Mouse (Mus musculus) mouse trophoblast stem cell (cell line): Measurements from ENCODE around the gene Plet1.

ENCODE experiments used
- in situ Hi-C, 2 experiments: fragments of 300-500 bp; cut with MseI, MboI; formaldehyde crosslinking; loops; 2 replicates in 1 of 2; 3 replicates in 1 of 2; pipeline ENCODE4 v1.15.1; 2025

Plet1 gene

DNA sequence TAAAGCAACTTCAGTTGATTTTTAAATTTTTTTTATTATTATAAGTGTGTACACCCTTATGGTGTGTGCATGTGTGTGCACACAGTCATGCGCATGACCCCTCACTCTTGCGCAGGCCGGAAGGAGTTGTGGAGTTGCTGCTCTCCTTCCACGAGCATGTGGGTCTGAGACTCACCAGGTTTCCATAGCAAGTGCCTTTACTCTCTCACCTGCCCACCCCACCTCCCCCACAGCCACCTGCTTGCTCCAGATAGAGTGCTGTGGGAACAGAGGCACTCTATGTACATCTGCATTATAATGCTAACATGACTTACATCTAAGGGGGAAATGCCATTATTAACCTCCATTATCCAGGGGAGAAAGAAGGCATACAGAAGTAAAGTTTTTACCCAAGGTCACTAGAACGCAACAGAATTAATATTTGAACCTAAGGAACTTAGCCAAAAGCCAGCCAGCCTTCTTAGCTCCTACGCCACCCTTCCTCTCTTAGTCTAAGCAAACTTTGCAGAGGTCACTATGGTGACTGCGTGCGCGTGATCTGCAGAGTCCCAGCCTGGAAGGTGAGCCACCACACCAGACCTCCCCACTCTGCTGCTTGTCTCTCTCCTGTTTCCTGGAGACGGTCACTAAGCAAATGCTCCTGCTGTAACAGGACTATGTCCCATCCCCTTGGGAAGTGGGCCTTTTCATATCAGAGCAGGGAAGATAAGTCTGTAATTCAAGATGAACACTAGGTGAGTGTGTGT lies 1.3 kb downstream of the Plet1 start:
- in situ Hi-C loops = no loop called here

DNA sequence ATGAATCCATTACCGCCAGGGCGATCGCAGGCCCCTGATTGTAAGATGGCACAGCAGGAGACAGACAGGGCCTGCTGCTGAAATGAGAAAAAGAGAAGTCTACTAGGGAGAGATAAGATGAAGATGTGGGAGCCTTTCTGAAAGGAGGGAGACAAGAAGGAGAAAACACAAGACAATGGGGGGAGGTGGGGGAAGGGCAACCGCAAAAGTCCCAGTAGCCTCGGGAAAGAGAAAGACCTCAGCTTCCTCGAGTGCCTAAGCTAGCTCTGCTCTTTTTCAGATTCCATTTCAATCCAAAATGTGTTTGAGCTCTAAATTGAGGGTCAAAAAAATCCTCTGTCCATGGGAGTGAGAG lies 1.8 kb downstream of the Plet1 start:
- in situ Hi-C loops = no loop called here

DNA sequence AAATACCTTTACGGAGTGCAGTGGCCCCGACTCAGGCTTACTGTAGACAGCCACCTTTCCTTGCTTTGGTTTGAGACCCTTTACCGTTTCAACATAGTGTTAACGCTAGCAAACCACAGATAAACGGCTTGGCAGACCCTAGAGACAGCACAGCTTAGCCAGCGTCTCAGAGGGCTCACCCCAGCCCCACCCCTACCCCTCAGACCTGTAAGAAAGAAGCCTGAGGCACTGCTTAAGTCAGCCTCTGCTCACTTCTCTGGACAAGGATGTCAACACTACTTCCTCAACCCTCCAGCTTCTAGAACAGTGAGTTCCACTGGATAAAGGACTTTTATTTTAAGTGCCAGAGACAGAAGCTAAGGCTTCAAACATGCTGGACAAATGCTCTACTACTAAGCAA lies 2.2 kb downstream of the Plet1 start:
- in situ Hi-C loops = no loop called here

DNA sequence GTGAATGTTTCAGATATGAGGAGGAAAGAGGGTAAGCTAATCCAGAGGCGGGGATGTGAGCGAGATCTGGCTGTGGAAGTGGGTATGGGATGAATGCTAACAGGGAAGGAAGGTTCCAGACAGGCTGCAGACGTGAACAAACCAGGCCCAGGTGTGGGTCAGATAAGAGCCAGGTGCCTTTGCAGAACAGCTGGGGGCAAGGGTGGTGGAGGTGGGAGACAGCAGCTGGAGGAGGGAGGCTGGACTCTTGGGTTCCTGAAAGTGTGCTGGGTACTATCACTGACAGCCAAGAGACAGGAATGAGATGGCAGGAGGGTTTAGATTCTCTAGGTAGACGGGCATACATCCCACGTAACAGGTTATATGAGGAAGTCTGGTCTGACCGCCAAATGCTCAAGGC lies 2.8 kb downstream of the Plet1 start:
- in situ Hi-C loops = no loop called here

DNA sequence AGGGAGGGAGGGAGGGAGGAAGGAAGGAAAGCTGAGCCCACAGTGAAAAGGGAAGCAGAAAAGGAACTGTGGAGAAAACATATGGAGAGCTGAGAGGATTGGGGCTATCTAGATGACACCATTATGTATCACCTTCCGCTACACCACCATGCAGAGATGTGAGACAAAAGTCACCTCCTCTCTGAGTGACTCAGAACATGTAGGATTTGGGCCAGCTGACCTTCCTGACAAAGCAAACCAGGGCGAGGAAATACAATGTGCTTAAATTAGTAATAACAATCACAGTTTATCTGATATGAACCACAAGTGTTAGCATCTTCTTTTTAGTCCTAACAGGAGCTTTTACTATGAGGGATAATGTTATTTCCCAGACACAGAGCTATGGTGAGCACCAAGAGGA lies 3.2 kb downstream of the Plet1 start:
- in situ Hi-C loops = no loop called here

DNA sequence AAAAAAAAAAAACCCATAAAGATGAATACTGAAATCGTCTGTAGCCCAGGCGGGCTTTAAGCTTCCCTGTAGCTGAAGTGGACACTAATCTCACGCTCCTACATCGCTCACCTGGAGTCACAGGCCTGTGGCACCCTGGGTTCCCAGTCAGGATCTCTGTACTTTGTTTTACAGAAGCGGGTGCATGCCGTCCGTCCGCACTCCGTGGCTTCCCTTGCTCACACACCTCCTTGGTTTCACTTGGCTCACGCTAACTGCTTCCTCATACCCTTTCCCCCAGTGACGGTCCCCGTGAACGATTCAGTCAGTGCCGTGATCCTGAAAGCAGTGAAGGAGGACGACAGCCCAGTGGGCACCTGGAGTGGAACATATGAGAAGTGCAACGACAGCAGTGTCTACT lies 4.5 kb downstream of the Plet1 start:
- in situ Hi-C loops = no loop called here

DNA sequence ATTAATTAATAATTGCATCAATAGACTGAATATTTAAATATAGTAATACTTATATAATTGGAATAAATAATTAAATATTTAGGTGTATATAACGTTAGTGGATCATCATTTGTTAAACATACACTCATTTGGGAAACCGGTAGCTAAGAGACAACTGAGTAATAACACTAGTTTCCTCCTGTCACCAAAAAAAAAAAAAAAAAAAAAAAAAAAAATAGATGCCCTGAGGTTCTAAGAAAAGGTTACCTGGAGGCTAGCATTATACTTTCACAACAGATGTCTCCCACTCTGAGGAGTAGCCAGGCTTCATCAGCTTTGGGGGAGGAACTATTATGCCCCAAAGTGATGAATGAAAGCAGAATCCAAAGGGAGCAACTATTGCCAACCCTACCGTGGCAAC lies 5.5 kb downstream of the Plet1 start:
- in situ Hi-C loops = no loop called here

DNA sequence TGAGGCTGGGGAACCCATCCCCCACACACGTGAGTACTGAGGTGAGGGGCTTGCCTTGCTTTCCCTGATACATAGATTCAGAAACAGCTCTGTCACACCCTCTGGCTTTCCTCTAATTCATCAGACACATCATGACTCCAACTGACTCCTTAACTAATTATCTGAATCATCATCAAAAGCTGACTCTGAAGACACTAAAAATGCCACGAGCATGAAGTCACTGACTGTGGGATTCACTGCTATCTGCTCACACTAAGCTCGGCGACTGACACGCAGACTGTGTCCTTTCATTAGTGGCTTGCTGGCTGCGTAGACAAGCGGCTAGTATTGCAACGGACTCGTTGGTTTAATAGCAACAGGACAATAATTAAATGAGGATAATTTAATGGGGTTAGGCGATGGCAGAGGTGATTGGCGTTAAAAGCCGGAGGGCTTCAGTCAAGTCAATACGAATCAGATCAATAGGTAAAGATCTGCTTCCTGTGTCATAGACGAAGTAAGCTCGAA lies 6.2 kb downstream of the Plet1 start:
- in situ Hi-C loops = no loop called here

DNA sequence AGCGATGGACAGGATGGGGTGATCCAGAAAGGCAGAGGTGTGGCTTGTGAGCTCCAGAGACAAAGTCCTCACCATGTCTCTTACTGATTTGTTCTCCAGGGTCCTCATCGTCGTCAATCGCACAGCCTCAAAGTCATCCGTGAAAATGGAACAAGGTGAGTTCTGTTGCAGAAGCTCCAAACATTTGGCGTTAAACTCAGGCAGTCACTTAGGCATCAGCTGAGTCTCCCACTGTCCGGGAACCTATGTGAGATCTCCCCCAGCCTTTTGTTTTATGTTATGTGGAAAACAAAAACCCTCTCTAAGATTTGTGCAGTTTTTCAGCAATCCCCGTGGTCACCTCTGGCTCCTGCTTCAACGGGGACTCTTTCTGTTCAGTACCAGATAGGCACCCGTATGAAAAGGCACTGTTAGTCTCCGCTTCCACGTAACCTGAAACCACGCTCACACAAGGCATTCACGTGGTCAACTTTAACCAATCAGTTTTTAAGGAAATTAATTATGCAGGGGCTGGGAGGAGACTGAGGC lies 6.7 kb downstream of the Plet1 start:
- in situ Hi-C loops = no loop called here

DNA sequence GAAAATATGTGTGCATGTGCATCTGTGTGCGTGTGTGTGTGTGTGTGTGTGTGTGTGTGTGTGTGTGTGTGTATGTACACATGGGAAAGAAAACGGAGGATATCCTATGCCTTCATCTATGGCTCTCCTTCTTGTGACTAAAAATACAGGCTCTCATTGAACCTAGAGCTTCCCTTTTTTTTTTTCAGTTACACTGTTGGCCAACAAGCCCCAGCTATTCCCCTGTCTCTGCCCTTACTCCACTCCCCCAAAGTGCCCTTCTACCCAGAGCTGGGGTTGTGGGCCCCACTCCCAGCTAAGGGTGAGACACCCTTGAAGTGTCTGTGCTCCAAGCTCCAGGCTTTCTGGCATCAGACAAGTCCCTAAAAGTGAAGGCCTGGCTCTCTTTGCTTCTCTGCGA lies 8.6 kb downstream of the Plet1 start:
- in situ Hi-C loops = no loop called here

DNA sequence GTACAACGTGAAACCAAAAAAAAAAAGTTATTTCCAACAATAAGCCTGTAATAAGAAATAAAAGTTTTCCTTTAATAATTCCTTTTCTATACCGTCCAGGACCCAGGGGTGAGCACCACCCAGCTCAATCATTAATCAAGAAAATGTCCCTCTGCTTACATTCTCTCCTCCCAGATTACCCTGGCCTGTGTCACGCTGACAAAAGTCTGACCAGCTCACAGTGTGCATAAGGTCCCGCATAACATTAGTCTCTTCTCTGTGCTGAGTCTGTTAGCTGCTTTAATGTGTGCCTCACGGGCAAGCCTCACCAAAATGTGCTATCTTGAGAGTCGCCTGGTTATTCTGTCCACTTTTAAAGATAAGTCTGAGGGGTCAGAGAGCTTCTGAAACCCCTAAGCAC lies 11.1 kb downstream of the Plet1 start:
- in situ Hi-C loops = no loop called here

DNA sequence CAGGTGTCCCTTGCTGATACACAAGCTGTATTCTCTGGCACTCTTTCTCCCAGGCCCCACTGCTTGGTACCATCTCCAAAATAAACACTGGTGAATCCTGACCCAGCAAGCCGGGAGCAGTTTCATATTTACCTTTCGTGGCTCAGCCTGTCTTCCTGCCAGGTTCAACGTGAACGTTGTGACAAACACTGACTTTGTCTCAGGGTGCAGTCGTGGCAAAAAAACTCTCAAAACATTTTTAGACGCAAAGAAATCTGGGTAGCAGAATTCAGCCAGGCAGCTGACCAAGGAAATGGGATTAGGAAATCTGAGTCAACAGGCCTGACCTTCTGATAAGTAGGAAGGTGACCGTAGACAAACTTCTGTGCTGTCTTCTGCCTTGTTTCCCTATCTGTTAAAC lies 13.2 kb downstream of the Plet1 start:
- in situ Hi-C loops = no loop called here

DNA sequence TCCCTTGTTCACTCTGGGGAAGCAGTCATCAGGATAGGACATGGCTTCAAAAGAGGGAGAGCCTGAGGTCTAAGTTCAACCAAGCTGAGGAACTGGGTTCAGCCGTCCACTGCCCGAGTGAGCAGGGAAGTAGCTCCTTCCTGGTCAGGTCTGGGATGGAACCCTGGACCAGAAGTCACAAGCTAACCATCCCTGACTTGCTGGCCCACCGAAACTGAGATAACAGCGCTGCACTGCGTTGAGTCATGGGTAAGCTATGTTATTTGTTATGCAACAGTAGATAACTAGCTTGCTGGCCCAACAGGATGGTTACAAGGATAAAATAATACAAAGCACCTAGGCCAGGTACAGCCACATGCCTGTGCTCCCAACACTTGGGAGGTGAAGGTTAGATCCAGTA lies 21.1 kb downstream of the Plet1 start:
- in situ Hi-C loops = no loop called here

DNA sequence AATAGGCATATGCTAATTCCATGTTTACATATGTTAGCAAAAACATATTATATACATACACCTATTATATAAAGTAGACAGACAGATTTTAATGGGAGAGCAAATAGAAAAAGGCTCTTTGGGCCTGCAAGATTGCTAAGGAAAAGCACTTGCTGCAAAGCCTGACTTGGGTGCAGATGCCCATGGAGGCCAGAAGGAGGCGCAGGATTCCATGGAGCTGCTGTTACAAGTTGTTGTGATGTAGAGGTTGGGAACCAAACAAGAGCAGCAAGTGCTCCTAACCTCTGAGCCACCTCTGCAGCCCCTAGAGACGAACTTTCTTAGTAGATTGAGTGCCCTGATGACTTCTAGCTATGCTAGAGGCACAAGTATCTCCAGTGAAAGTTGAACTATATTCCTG lies 24.5 kb downstream of the Plet1 start:
- in situ Hi-C loops = no loop called here

DNA sequence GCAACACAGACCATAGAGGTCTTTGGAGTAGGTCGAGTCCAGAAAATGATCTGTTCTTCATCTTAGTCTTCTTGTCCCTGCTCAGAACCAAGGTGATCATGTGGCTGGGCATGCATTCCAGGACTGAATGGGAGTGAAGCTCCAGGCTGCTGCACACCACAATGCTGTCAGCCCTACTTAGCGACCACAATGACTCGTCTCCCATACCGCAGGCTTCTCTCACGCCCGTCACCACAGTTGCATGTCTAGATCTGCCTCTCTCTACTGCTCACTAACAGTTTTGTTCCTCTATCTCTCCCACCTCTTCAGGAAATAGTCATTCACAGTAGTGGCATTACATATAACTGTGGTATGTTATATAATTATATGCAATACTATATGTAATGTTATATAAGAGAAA lies 26.4 kb downstream of the Plet1 start:
- in situ Hi-C loops = loop anchor here in 1 of 2 experiments (5.0 kb wide), 1 partner anchor 53 kb away; no protein-coding TSS in a partner anchor

DNA sequence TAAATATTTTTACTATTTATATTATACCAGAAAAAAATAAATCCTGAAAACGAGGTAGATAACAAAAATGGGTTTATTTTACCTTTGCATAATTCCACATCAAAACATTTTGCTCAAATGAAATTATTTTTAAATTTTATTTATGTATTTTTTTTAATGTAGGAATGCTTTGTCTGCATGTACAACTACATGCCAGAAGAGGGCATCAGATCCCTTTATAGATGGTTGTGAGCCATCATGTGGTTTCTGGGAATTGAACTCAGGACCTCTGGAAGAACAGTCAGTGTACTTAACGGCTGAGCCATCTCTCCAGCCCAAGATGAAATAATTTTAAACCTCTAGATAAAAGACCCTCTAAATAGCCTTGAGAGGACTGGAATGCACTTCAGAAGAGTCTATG lies 27.2 kb downstream of the Plet1 start:
- in situ Hi-C loops = loop anchor here in 1 of 2 experiments (5.0 kb wide), 1 partner anchor 54 kb away; no protein-coding TSS in a partner anchor

DNA sequence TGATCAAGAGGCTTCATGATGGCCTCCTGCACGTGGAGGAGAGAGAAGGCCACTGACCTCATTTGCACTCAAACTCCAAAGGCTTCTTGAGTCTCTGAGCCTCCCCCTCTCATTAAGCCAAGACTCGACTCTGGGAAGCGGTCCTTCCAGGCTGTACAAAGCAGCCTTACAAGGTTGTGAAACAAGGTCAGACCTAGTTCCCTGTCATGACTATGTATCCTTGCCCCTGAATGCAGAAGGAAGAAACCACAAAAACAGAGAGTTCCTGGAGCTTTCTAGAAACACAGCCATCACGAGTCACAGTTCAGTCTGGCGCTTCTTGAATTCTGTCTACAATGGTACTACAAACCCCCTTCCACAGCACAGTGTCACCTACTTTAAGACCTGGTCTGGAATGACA lies 28.2 kb downstream of the Plet1 start:
- in situ Hi-C loops = loop anchor here in 1 of 2 experiments (5.0 kb wide), 1 partner anchor 55 kb away; no protein-coding TSS in a partner anchor

DNA sequence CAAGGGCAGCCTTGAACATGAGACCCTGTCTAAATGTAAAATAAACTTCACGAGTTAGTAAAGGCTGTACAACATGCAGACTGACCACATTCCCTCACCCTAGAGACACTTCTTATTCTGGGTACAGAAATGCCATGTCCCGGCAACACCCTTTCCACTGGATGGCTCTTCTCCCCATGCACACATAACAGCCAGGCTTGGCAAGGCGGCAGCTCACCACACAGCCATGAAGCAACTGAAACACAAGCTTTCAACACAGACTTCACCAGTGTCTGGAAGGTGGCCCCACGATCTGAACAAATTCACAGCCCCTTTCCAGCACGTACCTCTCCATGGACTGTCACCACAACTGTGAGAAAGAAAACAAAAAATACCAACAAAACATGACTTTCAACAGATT lies 30.6 kb downstream of the Plet1 start:
- in situ Hi-C loops = loop anchor here (5.0 to 25.0 kb wide), 3 partner anchors 58 to 188 kb away; partner anchors contain the start of gene Rpl10-ps3 (in 1 of the 2)

DNA sequence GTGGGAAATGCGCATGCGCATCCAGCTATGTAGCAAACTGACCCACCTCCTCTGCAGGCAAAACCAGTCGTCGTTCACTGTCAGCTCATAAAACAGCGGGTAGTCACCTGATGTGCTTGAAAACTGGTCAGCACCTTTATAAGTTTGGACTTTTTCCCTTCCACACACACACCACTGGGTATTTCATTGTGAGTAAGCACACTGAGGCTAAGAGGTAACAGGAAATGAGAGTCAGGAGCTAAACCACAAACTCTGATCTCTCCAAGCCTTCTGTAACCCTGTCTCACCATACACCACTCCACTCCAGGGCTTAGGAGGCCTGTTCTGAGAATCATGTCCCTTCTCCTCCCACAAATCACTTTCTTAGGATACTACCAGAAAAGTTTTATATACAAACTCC lies 31.3 kb downstream of the Plet1 start:
- in situ Hi-C loops = loop anchor here (5.0 to 25.0 kb wide), 2 partner anchors 73 to 188 kb away; partner anchors contain the start of gene Rpl10-ps3 (in 1 of the 2)

DNA sequence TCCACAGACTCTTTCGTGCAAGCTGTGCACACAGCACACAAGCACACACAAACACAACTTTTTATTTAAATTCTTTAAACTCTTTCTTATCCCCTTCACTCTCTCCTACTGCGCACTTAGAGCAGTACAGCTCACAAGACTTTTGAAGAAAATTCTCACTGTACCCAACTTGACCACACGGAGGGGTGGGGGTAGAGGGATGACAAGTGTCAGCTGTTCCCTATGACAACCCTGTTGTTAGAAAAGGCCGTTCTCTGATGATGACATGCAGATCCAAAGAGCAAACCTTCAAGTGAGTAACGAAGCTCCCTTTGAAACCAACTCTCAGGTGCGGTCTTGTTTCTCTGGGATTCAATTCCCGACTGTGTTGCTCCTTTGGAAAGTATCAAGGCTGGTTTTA lies 33.5 kb downstream of the Plet1 start:
- in situ Hi-C loops = loop anchor here (5.0 to 25.0 kb wide), 2 partner anchors 76 to 191 kb away; partner anchors contain the start of gene Rpl10-ps3 (in 1 of the 2)

DNA sequence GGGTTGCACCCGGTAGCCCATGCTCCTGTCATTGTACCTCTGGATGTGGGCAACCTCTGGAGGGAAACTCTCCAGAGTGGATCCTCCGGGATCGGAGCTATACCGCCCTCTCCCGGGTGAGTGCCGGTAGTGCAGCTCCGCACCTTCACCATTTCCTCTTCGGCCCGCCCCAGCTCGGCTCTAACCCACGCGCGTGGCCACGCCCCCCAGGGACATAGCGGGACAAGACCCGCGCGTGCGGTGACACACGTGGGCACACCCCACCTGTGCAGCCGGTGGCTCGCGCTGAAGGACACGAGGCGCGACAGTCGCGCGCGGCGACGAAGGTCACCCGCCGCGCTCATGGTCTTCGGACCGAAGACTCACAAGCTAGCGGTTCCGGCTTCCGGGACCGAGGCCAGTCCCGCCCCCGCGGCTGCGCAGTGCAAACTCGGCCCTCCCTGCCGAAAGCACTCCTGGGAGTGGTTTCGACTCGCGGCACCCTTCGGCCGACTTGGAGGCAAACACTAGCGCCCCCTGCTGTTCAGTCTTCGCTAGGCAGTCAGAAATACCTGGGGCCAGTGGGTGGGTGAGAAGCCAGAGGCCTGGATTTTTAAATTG lies 34.1 kb downstream of the Plet1 start, which contains the start of gene Pts:
Gene Pts (minus strand): TSS at position 432 of the 600 bp plus-strand sequence.
- in situ Hi-C loops = loop anchor here (5.0 to 25.0 kb wide), 2 partner anchors 76 to 191 kb away; partner anchors contain the start of gene Rpl10-ps3 (in 1 of the 2)

DNA sequence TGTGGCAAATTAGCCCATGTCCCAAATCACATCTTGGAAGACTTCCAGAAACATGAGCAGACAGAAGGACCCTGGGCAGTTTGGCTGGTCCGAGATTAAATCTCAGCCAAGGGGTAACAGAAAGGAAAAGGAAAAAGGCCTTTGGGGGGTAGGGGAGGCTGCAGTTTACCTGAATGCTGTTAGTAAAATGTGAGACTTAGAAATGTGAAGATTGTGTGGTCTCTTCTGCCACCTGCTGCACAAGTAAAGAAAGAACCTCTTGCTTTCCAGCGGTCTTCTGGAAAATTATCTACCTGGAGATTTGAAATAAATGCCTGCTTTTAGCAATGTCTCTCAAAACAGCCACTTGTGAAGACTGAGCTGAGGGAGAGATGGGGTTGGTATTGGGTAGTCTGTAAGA lies 36.6 kb downstream of the Plet1 start:
- in situ Hi-C loops = loop anchor here in 1 of 2 experiments (25.0 kb wide), 1 partner anchor 194 kb away; the partner anchor contains the start of gene Rpl10-ps3
